Comparison of ENCODE assay signal across 8 mouse cellular contexts in the genomic region with DNA sequence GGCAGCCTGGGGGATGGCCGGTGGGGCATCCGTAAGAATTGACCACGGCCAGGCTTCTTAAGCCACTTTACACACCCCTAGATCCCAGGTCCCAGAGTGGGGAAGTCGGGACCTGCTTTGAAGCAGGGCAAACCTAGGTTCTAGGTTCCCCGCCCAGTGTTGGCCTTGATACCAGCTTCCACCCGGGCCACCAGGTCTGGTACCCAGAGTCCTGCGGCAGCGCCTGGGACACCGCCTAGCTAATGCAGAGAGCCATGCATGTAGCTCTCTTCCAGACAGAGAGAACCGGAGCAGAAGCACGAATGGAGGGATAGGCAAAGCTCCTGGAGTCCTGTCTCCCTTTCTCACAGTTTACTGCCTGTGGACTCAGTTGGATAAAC. TPM values are rescaled to one million over a fixed set of nuclear protein-coding genes. Genes with fewer than 3 reads are reported as not detected.
DNase-seq lines count a peak whose midpoint lies in the region; ATAC-seq and TF ChIP-seq lines count a peak whose summit lies in the region.

No protein-coding gene starts in this region.

- H3K4me3 ChIP-seq in gastrocnemius, adult 2 months, result peak overlapping the region; percentile 82
- H3K4me3 ChIP-seq in embryonic facial prominence, embryonic 12.5 days, result peak overlapping the region; percentile 66
- peak overlapping the region; percentile 65 for H3K4me3 ChIP-seq in limb, embryonic 11.5 days (ENCODE audit: low read depth, low read length)
- H3K4me3 ChIP-seq in neural tube, embryonic 11.5 days (ENCODE audit: low read depth, low read length), result peak overlapping the region; percentile 65

- H3K27me3 ChIP-seq in embryonic facial prominence, embryonic 12.5 days, result no peaks in the 10 kb centered on the region; the same call in 1 of the 2 replicates
- no peaks in the 10 kb centered on the region for H3K27me3 ChIP-seq in limb, embryonic 11.5 days (ENCODE audit: control insufficient read depth, insufficient read depth, low read length)
- H3K27me3 ChIP-seq in neural tube, embryonic 11.5 days (ENCODE audit: control insufficient read depth, insufficient read depth, low read length), result no peaks in the 10 kb centered on the region

- peak overlapping the region; percentile 67 for H3K9ac ChIP-seq in embryonic facial prominence, embryonic 12.5 days
- H3K9ac ChIP-seq in limb, embryonic 11.5 days (ENCODE audit: low read length), result peak overlapping the region; percentile 70
- peak overlapping the region; percentile 90 for H3K9ac ChIP-seq in neural tube, embryonic 11.5 days (ENCODE audit: low read length)

- WGBS in embryonic facial prominence, embryonic 12.5 days, result 3% methylated on average over 11 of the region's 11 CpGs
- WGBS in limb, embryonic 11.5 days, result 1% methylated on average over 11 of the region's 11 CpGs
- under 1% methylated on average over 11 of the region's 11 CpGs for WGBS in neural tube, embryonic 11.5 days

- no peaks in the 10 kb centered on the region for H3K36me3 ChIP-seq in embryonic facial prominence, embryonic 12.5 days
- H3K36me3 ChIP-seq in limb, embryonic 11.5 days (ENCODE audit: control insufficient read depth, insufficient read depth, low read length), result no peaks in the 10 kb centered on the region
- H3K36me3 ChIP-seq in neural tube, embryonic 11.5 days (ENCODE audit: control insufficient read depth, insufficient read depth, low read length), result no peaks in the 10 kb centered on the region

- DNase-seq in gastrocnemius, adult 2 months, result peak; percentile 28
- DNase-seq in gastrocnemius, adult 18-20 months (ENCODE audit: low spot score), result no peak
- DNase-seq in Muller cell, postnatal 12 days (ENCODE audit: inconsistent ontology term), result peak; percentile 55
- DNase-seq in heart, postnatal 4 days, result peak; percentile 26
- DNase-seq in limb, embryonic 11.5 days (ENCODE audit: low spot score), result peak; percentile 60
- peak; percentile 64 for DNase-seq in neural tube, embryonic 11.5 days (ENCODE audit: low spot score)
- peak; percentile 45 for DNase-seq in thymus, postnatal 4 days

- H3K4me1 ChIP-seq in embryonic facial prominence, embryonic 12.5 days, result peaks cover 6% of the 10 kb centered on the region; the same call in 1 of the 2 replicates
- H3K4me1 ChIP-seq in limb, embryonic 11.5 days (ENCODE audit: control insufficient read depth, insufficient read depth, low read length), result 0 out of 2 replicates have a peak, but pooled peaks cover 2% of the 10 kb centered on the region
- peaks cover 14% of the 10 kb centered on the region; the same call in 1 of the 2 replicates for H3K4me1 ChIP-seq in neural tube, embryonic 11.5 days (ENCODE audit: control insufficient read depth, insufficient read depth, low read length)

- no peaks in the 10 kb centered on the region for H3K9me3 ChIP-seq in embryonic facial prominence, embryonic 12.5 days
- H3K9me3 ChIP-seq in limb, embryonic 11.5 days (ENCODE audit: control insufficient read depth, low read length), result no peaks in the 10 kb centered on the region
- no peaks in the 10 kb centered on the region for H3K9me3 ChIP-seq in neural tube, embryonic 11.5 days (ENCODE audit: control insufficient read depth, low read length)

- TF ChIP-seq CTCF in gastrocnemius, adult 2 months (IDR thresholded peaks at IDR 0.05), result no peak

- intact Hi-C loops in gastrocnemius, adult 2 months (cut with DNase I), result no loop called here

- peak overlapping the region; percentile 72 for H3K4me2 ChIP-seq in embryonic facial prominence, embryonic 12.5 days (replicated peaks)
- H3K4me2 ChIP-seq in limb, embryonic 11.5 days (ENCODE audit: low read depth, severe bottlenecking), result peak overlapping the region; percentile 96
- peak overlapping the region; percentile 85 for H3K4me2 ChIP-seq in neural tube, embryonic 11.5 days (ENCODE audit: low read depth)

- ATAC-seq in embryonic facial prominence, embryonic 12.5 days (ENCODE audit: insufficient number of reproducible peaks, insufficient read depth, low FRiP score, low TSS enrichment), result peak; percentile 25; the same call in 1 of the 2 replicates
- ATAC-seq in limb, embryonic 11.5 days (ENCODE audit: insufficient number of reproducible peaks, low FRiP score, low TSS enrichment, low read depth), result no peak
- ATAC-seq in neural tube, embryonic 11.5 days (ENCODE audit: insufficient read depth, low FRiP score, low TSS enrichment), result peak; percentile 53

- peak overlapping the region; percentile 82 for H3K27ac ChIP-seq in gastrocnemius, adult 2 months
- H3K27ac ChIP-seq in embryonic facial prominence, embryonic 12.5 days, result no peak overlapping the region
- no peak overlapping the region for H3K27ac ChIP-seq in limb, embryonic 11.5 days (replicated peaks; ENCODE audit: low read depth, low read length)
- H3K27ac ChIP-seq in neural tube, embryonic 11.5 days (ENCODE audit: low read depth, low read length), result peak overlapping the region; percentile 76; the same call in 1 of the 2 replicates

RNA-seq across cellular contexts. Expression of a gene that starts 0.7 kb away (rescaled TPM):
- total RNA-seq in gastrocnemius, adult 2 months (2021), result 10 to 100 TPM in 1 of 2 experiments, 1 to 10 TPM in 1; 6.2 to 16.6 TPM
- total RNA-seq in gastrocnemius, adult 18-20 months (2021), result 10 to 100 TPM in 1 of 2 experiments, 1 to 10 TPM in 1; 7.2 to 13.8 TPM
- 34.5 and 37.5 TPM in 2 replicates for polyA plus RNA-seq in embryonic facial prominence, embryonic 12.5 days (2016; fragmentation: Nextera tagmentation; extraction: Ambion mirVana)
- 10 to 100 TPM; 81.8 to 82.6 TPM for total RNA-seq in heart, postnatal 4 days (2021)
- 7.5 and 9.4 TPM in 2 replicates for polyA plus RNA-seq in limb, embryonic 11.5 days (2014; fragmentation: Nextera tagmentation; extraction: Ambion mirVana)
- polyA plus RNA-seq in neural tube, embryonic 11.5 days (2014; fragmentation: Nextera tagmentation; extraction: Ambion mirVana), result 70.2 and 74.4 TPM in 2 replicates

Comparison
In these comparisons a context has a peak if more than half of its experiments do, and no peak if none do; other contexts are left out.
1. H3K27ac ChIP-seq: peak in gastrocnemius, adult 2 months (single experiment) and neural tube, embryonic 11.5 days (single experiment); none in embryonic facial prominence, embryonic 12.5 days (single experiment) and limb, embryonic 11.5 days (single experiment).
2. RNA of a gene that starts 0.7 kb away (total RNA-seq): 81.8 to 82.6 TPM in heart, postnatal 4 days; 6.2 to 16.6 TPM in gastrocnemius, adult 2 months and 7.2 to 13.8 TPM in gastrocnemius, adult 18-20 months; every median in the first group is over 4 times any median in the second.
3. Peak in every context shown above with its lines, with median percentiles within 50 percentile points of each other: H3K4me3 ChIP-seq, H3K4me2 ChIP-seq and H3K9ac ChIP-seq.